Mouse (Mus musculus) splenic B cell, adult 2 months (primary cell): ENCODE measurements around the gene Spsb4.

Source experiments
- DNase-seq: peaks from one replicate; pipeline ENCODE4 v3.0.0-alpha.2; 2011; ENCODE audit warnings: low read depth, low spot score
- H3K27me3 ChIP-seq: 2 replicates; pipeline ENCODE4 v1.6.1; 2012; ENCODE audit warnings: mild to moderate bottlenecking, low read length, moderate library complexity, mixed read lengths; ENCODE audit not compliant: control insufficient read depth, poor library complexity, insufficient read depth, severe bottlenecking
- H3K36me3 ChIP-seq: 2 replicates; pipeline ENCODE4 v1.6.1; 2012; ENCODE audit warnings: mild to moderate bottlenecking, low read length, moderate library complexity, mixed read lengths; ENCODE audit not compliant: control insufficient read depth, poor library complexity, insufficient read depth, severe bottlenecking

The Spsb4 gene

GRCm38 (mm10) chr9:96934816-96935215 lies 83.8 kb downstream of the Spsb4 start:
- DNase-seq, result no peak
- Histone ChIP-seq H3K36me3 (no peaks in the 10 kb centered on the region), H3K27me3 (no peaks in the 10 kb centered on the region)

- H3K27me3 ChIP-seq, result no peaks in the 10 kb centered on the region
- no peak for DNase-seq
- H3K36me3 ChIP-seq, result no peaks in the 10 kb centered on the region
Observed at GRCm38 (mm10) chr9:96932751-96933150, 85.9 kb downstream of the Spsb4 start.

- Histone ChIP-seq H3K27me3 (no peaks in the 10 kb centered on the region), H3K36me3 (no peaks in the 10 kb centered on the region)
- no peak for DNase-seq
Observed at GRCm38 (mm10) chr9:96923577-96924316, 94.9 kb downstream of the Spsb4 start.

- Histone ChIP-seq H3K36me3 (no peaks in the 10 kb centered on the region), H3K27me3 (no peaks in the 10 kb centered on the region)
- DNase-seq, result no peak
Observed at GRCm38 (mm10) chr9:96923119-96923518, 95.5 kb downstream of the Spsb4 start.

GRCm38 (mm10) chr9:96916620-96917538 lies 101.8 kb downstream of the Spsb4 start:
- Histone ChIP-seq H3K27me3 (no peaks in the 10 kb centered on the region), H3K36me3 (no peaks in the 10 kb centered on the region)
- DNase-seq, result peak; percentile 86

GRCm38 (mm10) chr9:96916076-96916475 lies 102.6 kb downstream of the Spsb4 start:
- no peaks in the 10 kb centered on the region for H3K27me3 ChIP-seq
- no peak for DNase-seq
- H3K36me3 ChIP-seq, result no peaks in the 10 kb centered on the region

- Histone ChIP-seq H3K36me3 (no peaks in the 10 kb centered on the region), H3K27me3 (no peaks in the 10 kb centered on the region)
- DNase-seq, result no peak
Observed at GRCm38 (mm10) chr9:96914851-96915250, 103.8 kb downstream of the Spsb4 start.

- Histone ChIP-seq H3K27me3 (no peaks in the 10 kb centered on the region), H3K36me3 (no peaks in the 10 kb centered on the region)
- no peak for DNase-seq
Observed at GRCm38 (mm10) chr9:96914005-96914404, 104.6 kb downstream of the Spsb4 start.

- DNase-seq, result no peak
- H3K36me3 ChIP-seq, result no peaks in the 10 kb centered on the region
- H3K27me3 ChIP-seq, result no peaks in the 10 kb centered on the region; the same call in 1 of the 2 replicates
Observed at GRCm38 (mm10) chr9:96909503-96909902, 109.1 kb downstream of the Spsb4 start.

GRCm38 (mm10) chr9:96908737-96909136 lies 109.9 kb downstream of the Spsb4 start:
- DNase-seq, result no peak
- Histone ChIP-seq H3K36me3 (no peaks in the 10 kb centered on the region), H3K27me3 (no peaks in the 10 kb centered on the region; the same call in 1 of the 2 replicates)

GRCm38 (mm10) chr9:96904360-96905355 lies 114.0 kb downstream of the Spsb4 start:
- no peak for DNase-seq
- no peaks in the 10 kb centered on the region for H3K36me3 ChIP-seq
- H3K27me3 ChIP-seq, result no peaks in the 10 kb centered on the region; the same call in 1 of the 2 replicates

GRCm38 (mm10) chr9:96899717-96900116 lies 118.9 kb downstream of the Spsb4 start:
- DNase-seq, result no peak
- Histone ChIP-seq H3K36me3 (no peaks in the 10 kb centered on the region), H3K27me3 (no peaks in the 10 kb centered on the region)

GRCm38 (mm10) chr9:96899004-96899403 lies 119.6 kb downstream of the Spsb4 start:
- Histone ChIP-seq H3K27me3 (no peaks in the 10 kb centered on the region), H3K36me3 (no peaks in the 10 kb centered on the region)
- no peak for DNase-seq

GRCm38 (mm10) chr9:96896690-96897089 lies 122.0 kb downstream of the Spsb4 start:
- no peak for DNase-seq
- no peaks in the 10 kb centered on the region for H3K27me3 ChIP-seq
- H3K36me3 ChIP-seq, result no peaks in the 10 kb centered on the region
